Mouse (Mus musculus) intestine, embryonic 14.5 days (tissue): ENCODE results near the gene Cdkn2c. TPM values are rescaled to one million over a fixed set of nuclear protein-coding genes. Genes with fewer than 3 reads are reported as not detected.
A peak's percentile ranks its signal among the peaks of the same experiment; 100 is the strongest.
"Not testable (repeated sequence)": the region's sequence is repeated elsewhere in the genome, so short reads cannot be mapped to it uniquely, and the experiment has no call there.

Source experiments
- ATAC-seq: fragments of 200-750 bp; cut with Nextera tagmentation; replicated peaks from 2 replicates; pipeline ENCODE4 v1.8.0; 2017; ENCODE audit warnings: low read depth, moderate number of reproducible peaks, moderate TSS enrichment, moderate library complexity; ENCODE audit not compliant: low FRiP score, low TSS enrichment
- DNase-seq: peaks from one replicate; pipeline ENCODE4 v3.0.0-alpha.2; 2018; ENCODE audit warnings: low spot score
- H3K27ac ChIP-seq: fragments of 300-500 bp; sonication (generic); 2 replicates; pipeline ENCODE4 v1.5.1; 2014; ENCODE audit warnings: low read depth, mild to moderate bottlenecking, control low read depth
- H3K27me3 ChIP-seq: fragments of 300-500 bp; sonication (generic); replicated peaks from 2 replicates; pipeline ENCODE4 v1.6.1; 2014; ENCODE audit warnings: low read length, control low read depth; ENCODE audit not compliant: control insufficient read depth, insufficient read depth
- H3K36me3 ChIP-seq: fragments of 300-500 bp; sonication (generic); 2 replicates; pipeline ENCODE4 v1.6.1; 2014; ENCODE audit warnings: low read length, control low read depth; ENCODE audit not compliant: control insufficient read depth, insufficient read depth
- H3K4me1 ChIP-seq: fragments of 300-500 bp; sonication (generic); replicated peaks from 2 replicates; pipeline ENCODE4 v1.6.1; 2014; ENCODE audit warnings: low read length, control low read depth, mixed read lengths; ENCODE audit not compliant: control insufficient read depth, insufficient read depth
- H3K4me2 ChIP-seq: fragments of 300-500 bp; sonication (generic); 2 replicates; pipeline ENCODE4 v1.6.1; 2014; ENCODE audit warnings: low read length
- H3K4me3 ChIP-seq: fragments of 300-500 bp; sonication (generic); 2 replicates; pipeline ENCODE4 v1.5.1; 2014; ENCODE audit warnings: low read depth, low read length, control low read depth, mixed read lengths
- H3K9ac ChIP-seq: fragments of 300-500 bp; sonication (generic); 2 replicates; pipeline ENCODE4 v1.6.1; 2014; ENCODE audit warnings: mild to moderate bottlenecking, low read length
- H3K9me3 ChIP-seq: fragments of 300-500 bp; sonication (generic); 2 replicates; pipeline ENCODE4 v1.6.1; 2016; ENCODE audit warnings: low read length, control low read depth; ENCODE audit not compliant: control insufficient read depth
- WGBS: fragments of 180-500 bp; shearing (Covaris S2); extraction: QIAGEN DNeasy Blood & Tissue Kit; methylation state at CpG from one replicate; pipeline ENCODE4 v1.1.7; 2014; 5-methylcytosine and 5-hydroxymethylcytosine counted together
- polyA plus RNA-seq: library from polyadenylated mRNA; unstranded; fragments of >200 nt; fragmentation: Nextera tagmentation; extraction: Ambion mirVana; gene quantifications from 2 replicates; pipeline ENCODE4 v1.2.1, GENCODE M21; 2014

The Cdkn2c gene
- polyA plus RNA-seq: 5.7 and 6.2 TPM in 2 replicates

DNA sequence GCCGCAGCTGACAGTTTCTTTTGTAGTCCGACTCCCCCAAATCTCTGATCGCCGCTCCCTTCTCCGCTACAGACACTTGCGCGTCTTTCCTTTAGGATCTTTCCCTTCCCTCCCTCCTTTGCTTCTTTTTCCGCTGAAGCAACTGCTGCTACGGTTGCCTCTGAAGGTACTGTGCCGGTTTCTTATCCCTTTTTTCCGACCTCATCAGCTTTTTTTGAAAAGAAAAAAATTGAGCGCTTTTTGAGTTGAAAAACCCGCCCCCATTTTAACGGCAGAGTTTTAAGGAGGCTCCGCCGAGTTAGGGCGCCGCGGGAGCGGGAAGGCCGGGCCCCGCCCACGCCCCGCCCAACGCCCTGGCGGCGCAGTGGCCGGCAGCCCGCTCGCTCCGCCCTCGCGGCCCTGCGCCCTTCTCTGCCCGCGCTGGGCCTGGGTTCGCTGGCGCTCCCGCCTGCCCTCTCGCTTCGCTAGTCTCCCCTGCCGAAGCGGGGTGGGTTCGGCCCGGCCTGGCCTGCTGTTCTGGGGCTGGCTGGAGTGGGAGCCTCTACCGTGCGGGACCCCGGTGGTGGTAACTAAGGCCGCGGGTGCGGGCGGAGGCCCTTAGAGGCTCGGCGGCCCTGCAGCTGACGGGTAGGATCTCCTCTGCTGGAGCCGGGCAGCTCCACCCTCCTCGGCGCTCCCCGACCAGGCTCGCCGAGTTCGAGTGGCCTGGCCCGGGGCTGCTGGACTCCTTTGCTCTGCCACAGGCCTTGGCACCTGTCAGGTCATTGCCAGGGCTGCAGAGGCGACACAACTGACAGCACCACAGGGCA, at the start of gene Cdkn2c:
Gene Cdkn2c, minus strand, starts transcription at position 729 of the 809 bp plus-strand sequence.
- H3K36me3 ChIP-seq: no peaks in the 10 kb centered on the region
- DNase-seq (peak; percentile 94), ATAC-seq (peak; percentile 93)
- no peaks in the 10 kb centered on the region for H3K9me3 ChIP-seq
- peak within 1 kb of the TSS; percentile 99 for H3K4me2 ChIP-seq
- peak within 1 kb of the TSS; percentile 83 for H3K9ac ChIP-seq
- peaks cover 33% of the 10 kb centered on the region for H3K27me3 ChIP-seq
- peak within 1 kb of the TSS; percentile 82 for H3K27ac ChIP-seq
- under 1% methylated on average over 64 of the region's 64 CpGs for WGBS
- peaks cover 15% of the 10 kb centered on the region for H3K4me1 ChIP-seq
- peak within 1 kb of the TSS; percentile 67 for H3K4me3 ChIP-seq

DNA sequence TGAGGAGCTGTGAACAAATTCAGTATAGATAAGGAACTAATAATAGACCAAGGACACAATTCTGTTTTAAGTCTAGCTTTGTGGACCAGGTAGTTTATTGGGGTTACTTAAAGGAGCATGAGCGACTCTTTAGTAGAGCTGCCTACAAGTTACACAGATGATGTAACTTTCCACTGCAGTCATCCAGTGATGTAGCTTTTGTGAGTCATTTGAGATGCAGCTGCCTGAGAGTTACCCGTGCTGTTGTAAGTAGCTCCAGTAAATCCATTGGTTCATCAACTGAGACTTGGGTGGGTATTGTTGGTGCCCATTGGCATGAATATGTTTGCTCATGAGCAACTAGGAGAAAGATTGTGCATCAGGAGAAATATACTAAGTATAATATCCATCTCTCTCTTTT, 38.4 kb upstream of the Cdkn2c start:
- no peaks in the 10 kb centered on the region for H3K9me3 ChIP-seq
- no peak overlapping the region for H3K4me3 ChIP-seq
- 88% methylated on average over 2 of the region's 2 CpGs for WGBS
- H3K36me3 ChIP-seq: no peaks in the 10 kb centered on the region
- H3K27me3 ChIP-seq: no peaks in the 10 kb centered on the region
- DNase-seq: no peak
- no peak overlapping the region for H3K9ac ChIP-seq
- H3K4me1 ChIP-seq: no peaks in the 10 kb centered on the region
- no peak overlapping the region for H3K27ac ChIP-seq
- H3K4me2 ChIP-seq: no peak overlapping the region
- ATAC-seq: no peak

DNA sequence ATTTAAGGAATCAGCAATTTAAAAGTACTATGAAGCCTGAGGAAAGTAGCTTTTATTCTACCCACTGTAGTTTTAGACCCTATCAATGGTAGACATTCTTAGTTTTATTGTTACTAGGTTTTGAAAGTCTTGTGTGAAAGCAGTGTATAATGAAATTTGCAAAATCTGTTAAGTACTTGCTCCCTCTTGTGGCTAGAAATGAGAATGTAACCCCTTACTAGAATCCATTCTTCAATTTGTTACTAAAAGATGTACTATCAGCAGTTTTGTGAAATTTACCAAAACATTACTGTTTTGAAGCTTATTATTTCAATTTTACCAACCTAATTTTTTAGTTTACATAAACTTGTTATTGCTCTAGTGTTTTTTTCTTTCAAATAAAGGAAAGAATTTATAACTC, 36.6 kb upstream of the Cdkn2c start:
- Histone ChIP-seq H3K27ac (no peak overlapping the region), H3K36me3 (no peaks in the 10 kb centered on the region), H3K4me2 (no peak overlapping the region), H3K27me3 (no peaks in the 10 kb centered on the region), H3K9me3 (no peaks in the 10 kb centered on the region), H3K4me3 (no peak overlapping the region), H3K4me1 (no peaks in the 10 kb centered on the region), H3K9ac (no peak overlapping the region)
- DNase-seq (no peak), ATAC-seq (no peak)

DNA sequence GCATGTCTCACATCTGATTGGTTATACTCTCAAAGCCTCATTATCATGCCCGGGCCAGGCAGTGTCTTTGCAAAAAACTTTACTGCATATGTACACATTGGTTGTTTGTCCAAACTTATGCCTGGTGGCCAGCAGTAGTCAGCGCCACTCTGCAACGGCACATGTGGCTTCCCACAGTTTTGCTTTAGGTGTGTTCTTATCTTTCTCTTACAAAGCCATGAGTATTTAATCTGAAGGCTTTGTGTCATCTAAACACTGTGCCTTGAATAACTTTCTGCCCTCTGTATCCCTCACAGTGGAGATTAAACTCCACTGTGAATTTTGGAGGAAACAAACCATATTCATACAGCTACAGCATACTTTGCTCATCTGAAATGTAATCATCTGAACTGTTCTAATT, 33.7 kb upstream of the Cdkn2c start:
- H3K4me1 ChIP-seq, H3K36me3 ChIP-seq, H3K4me2 ChIP-seq, ATAC-seq, H3K27me3 ChIP-seq, H3K9ac ChIP-seq, H3K27ac ChIP-seq, H3K4me3 ChIP-seq, DNase-seq, H3K9me3 ChIP-seq: not testable (repeated sequence)
- 96% methylated on average over 3 of the region's 3 CpGs for WGBS

DNA sequence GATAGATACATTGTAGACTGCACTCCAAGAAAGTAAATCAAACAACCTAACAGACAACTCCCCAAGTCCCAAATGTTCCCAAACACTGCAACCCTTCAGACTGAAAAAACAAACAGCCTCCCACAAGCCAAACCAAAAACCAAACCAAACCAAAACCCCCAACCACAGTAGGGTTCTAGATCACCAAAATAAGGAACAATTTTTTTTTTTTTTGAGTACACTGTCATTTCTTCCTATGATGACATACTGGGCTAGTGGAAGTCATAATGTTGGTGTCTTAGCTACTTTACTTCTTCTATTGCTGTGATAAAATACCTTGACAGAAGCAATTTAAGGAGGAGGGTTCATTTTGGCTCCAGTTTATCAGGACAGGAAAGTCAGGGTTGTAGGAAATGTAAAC, 25.7 kb upstream of the Cdkn2c start:
- Histone ChIP-seq H3K4me3 (no peak overlapping the region), H3K27me3 (no peaks in the 10 kb centered on the region), H3K4me2 (no peak overlapping the region), H3K9ac (no peak overlapping the region), H3K4me1 (no peaks in the 10 kb centered on the region), H3K9me3 (peaks cover 7% of the 10 kb centered on the region), H3K36me3 (peaks cover 3% of the 10 kb centered on the region; the same call in 1 of the 2 replicates), H3K27ac (no peak overlapping the region)
- ATAC-seq: no peak
- no peak for DNase-seq

DNA sequence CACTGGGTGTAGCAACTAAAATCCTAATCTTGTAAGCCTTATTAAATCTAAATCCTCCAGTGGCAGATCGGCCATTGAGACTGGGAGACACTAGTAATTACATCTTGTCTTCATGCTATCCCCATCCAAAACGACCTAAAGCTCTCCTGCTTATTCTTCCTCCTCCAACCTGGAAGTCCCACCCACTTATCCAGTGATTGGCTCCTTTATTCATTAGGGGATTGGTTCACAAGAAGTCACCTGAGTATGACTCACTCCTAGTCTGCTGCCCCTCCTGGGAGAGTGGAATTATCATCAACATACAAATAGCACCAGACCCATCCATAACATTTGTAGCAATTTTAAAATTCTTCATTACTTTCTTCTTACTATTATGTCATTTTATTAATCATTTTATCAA, 16.6 kb upstream of the Cdkn2c start:
- no peak overlapping the region for H3K4me3 ChIP-seq
- ATAC-seq: no peak
- no peak for DNase-seq
- H3K9me3 ChIP-seq: no peaks in the 10 kb centered on the region
- peaks cover 4% of the 10 kb centered on the region; the same call in 1 of the 2 replicates for H3K36me3 ChIP-seq
- no peak overlapping the region for H3K27ac ChIP-seq
- no peaks in the 10 kb centered on the region for H3K4me1 ChIP-seq
- H3K9ac ChIP-seq: no peak overlapping the region
- WGBS: 76% methylated on average over 2 of the region's 2 CpGs
- no peak overlapping the region for H3K4me2 ChIP-seq
- no peaks in the 10 kb centered on the region for H3K27me3 ChIP-seq

DNA sequence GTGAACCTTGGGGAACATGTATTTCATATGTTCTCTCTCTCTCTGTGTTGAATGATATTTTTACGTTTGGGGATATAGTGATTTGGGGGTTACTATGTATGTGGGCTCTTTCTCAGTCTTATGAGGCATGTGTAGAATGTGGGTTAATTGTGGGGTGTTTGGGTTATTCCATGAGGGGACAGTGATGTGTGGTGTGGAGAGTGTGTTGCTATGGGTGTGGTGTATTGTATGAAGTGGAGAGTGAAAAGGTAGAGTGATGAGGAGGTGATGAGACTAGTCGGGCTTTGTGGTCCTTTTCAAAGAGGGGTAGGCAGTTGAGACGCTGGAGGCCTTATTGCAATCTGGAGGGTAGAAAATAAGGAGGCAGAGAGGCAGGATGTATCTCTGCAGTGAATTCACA, 10.2 kb upstream of the Cdkn2c start:
- Histone ChIP-seq H3K9ac (peak overlapping the region; percentile 77), H3K27me3 (no peaks in the 10 kb centered on the region), H3K4me2 (peak overlapping the region; percentile 70), H3K9me3 (no peaks in the 10 kb centered on the region), H3K36me3 (no peaks in the 10 kb centered on the region), H3K27ac (peak overlapping the region; percentile 92), H3K4me1 (peaks cover 6% of the 10 kb centered on the region; the same call in 1 of the 2 replicates), H3K4me3 (peak overlapping the region; percentile 87)
- ATAC-seq (no peak), DNase-seq (no peak)
- WGBS: 0% methylated on average over 3 of the region's 3 CpGs

DNA sequence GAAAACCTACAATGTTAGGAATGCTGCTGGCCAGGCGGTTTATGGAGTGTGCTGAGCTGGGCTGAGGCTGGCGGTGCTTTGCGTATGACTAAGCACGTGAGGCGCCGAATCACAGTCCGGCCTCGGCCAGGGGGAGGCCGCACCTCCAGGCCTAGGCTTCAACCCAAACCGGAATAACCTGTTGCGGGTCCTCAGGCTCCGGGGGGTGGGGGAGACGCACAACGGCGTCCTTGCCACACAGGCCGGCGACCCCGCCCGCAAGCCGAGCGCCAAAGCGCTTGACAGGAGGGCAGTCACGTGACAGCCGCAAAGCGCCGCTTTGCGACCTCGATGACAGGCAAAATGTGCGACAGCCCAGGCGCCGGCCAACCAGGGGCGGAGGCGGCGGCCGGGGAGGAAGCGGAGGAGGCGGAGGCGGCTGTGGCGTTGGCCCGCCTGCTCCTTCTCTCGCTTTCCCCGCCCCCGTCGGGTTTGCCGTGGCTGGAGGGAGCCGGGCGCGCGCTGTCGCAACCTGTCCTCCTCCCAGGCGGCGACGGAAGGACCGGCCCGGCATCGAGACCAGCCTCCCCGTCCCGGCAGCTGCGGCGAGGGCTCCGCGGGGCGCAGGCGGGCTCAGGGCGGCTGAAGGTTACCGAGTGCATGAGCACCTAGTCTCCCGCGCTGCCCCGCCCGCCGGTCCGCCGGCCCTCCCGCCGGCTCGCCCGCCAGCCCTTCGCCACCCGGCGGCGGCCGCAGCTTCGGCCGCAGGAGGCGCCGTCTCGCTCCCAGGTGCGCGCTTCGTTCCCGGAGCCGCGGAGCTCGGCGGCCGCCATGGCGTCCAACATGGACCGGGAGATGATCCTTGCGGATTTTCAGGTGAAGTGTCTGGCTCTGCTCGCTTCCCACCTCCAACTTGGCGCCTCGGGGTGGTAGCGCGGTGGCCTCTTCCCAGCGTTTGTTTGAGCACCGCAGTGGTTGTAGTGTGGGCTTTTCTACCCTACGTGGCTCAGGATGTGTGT, 9.5 kb upstream of the Cdkn2c start, which contains the start of gene Faf1:
Gene Faf1, plus strand, starts transcription at position 371 of the 998 bp plus-strand sequence.
- Histone ChIP-seq H3K27me3 (no peaks in the 10 kb centered on the region), H3K4me3 (peak within 1 kb of the TSS; percentile 87), H3K9me3 (no peaks in the 10 kb centered on the region), H3K27ac (peak within 1 kb of the TSS; percentile 92), H3K4me1 (peaks cover 6% of the 10 kb centered on the region; the same call in 1 of the 2 replicates), H3K36me3 (no peaks in the 10 kb centered on the region), H3K9ac (peak within 1 kb of the TSS; percentile 77), H3K4me2 (peak within 1 kb of the TSS; percentile 70)
- ATAC-seq (peak; percentile 97), DNase-seq (peak; percentile 96)
- WGBS: under 1% methylated on average over 82 of the region's 107 CpGs
